In genomic region chr15:10713181-10713625, GRCm38 (mm10) we compare ENCODE assay signal across 8 mouse cellular contexts. TPM values are rescaled to one million over a fixed set of nuclear protein-coding genes. Genes with fewer than 3 reads are reported as not detected.
DNase-seq lines count a peak whose midpoint lies in the region; ATAC-seq lines count a peak whose summit lies in the region.

No protein-coding gene starts in this region.

- ATAC-seq in neural tube, embryonic 11.5 days (ENCODE audit: insufficient read depth, low FRiP score, low TSS enrichment), result 0 out of 2 replicates have a peak, but pooled peaks have one; percentile 11
- ATAC-seq in forebrain, embryonic 16.5 days, result peak; percentile 9; the same call in 1 of the 2 replicates
- no peak for ATAC-seq in limb, embryonic 13.5 days (ENCODE audit: low FRiP score, low read depth)
- ATAC-seq in stomach, embryonic 16.5 days (ENCODE audit: insufficient read depth, low FRiP score), result no peak
- no peak for ATAC-seq in frontal cortex, adult (ENCODE audit: low TSS enrichment)

- 5% methylated on average over 13 of the region's 13 CpGs for WGBS in neural tube, embryonic 11.5 days
- 3% methylated on average over 13 of the region's 13 CpGs for WGBS in forebrain, embryonic 16.5 days
- WGBS in limb, embryonic 13.5 days, result 6% methylated on average over 13 of the region's 13 CpGs
- WGBS in stomach, embryonic 16.5 days, result 18% methylated on average over 13 of the region's 13 CpGs

- peak overlapping the region; percentile 91 for H3K9ac ChIP-seq in neural tube, embryonic 11.5 days (ENCODE audit: low read length)
- peak overlapping the region; percentile 83 for H3K9ac ChIP-seq in forebrain, embryonic 16.5 days (replicated peaks; ENCODE audit: low read depth, low read length)
- peak overlapping the region; percentile 98 for H3K9ac ChIP-seq in limb, embryonic 13.5 days
- H3K9ac ChIP-seq in stomach, embryonic 16.5 days (ENCODE audit: low read length), result peak overlapping the region; percentile 88

- H3K27me3 ChIP-seq in neural tube, embryonic 11.5 days (ENCODE audit: control insufficient read depth, insufficient read depth, low read length), result no peaks in the 10 kb centered on the region
- H3K27me3 ChIP-seq in forebrain, embryonic 16.5 days (replicated peaks; ENCODE audit: control insufficient read depth, insufficient read depth, low read length), result no peaks in the 10 kb centered on the region
- no peaks in the 10 kb centered on the region for H3K27me3 ChIP-seq in limb, embryonic 13.5 days
- H3K27me3 ChIP-seq in stomach, embryonic 16.5 days (ENCODE audit: control insufficient read depth, insufficient read depth, low read length), result no peaks in the 10 kb centered on the region

- peak overlapping the region; percentile 82 for H3K4me2 ChIP-seq in neural tube, embryonic 11.5 days (ENCODE audit: low read depth)
- H3K4me2 ChIP-seq in forebrain, embryonic 16.5 days (ENCODE audit: low read length), result peak overlapping the region; percentile 64
- peak overlapping the region; percentile 80 for H3K4me2 ChIP-seq in limb, embryonic 13.5 days (replicated peaks)
- peak overlapping the region; percentile 90 for H3K4me2 ChIP-seq in stomach, embryonic 16.5 days (ENCODE audit: low read depth, low read length)

- 0 out of 2 replicates have a peak, but pooled peaks cover 2% of the 10 kb centered on the region for H3K9me3 ChIP-seq in neural tube, embryonic 11.5 days (ENCODE audit: control insufficient read depth, low read length)
- no peaks in the 10 kb centered on the region for H3K9me3 ChIP-seq in forebrain, embryonic 16.5 days (ENCODE audit: control insufficient read depth, low read length)
- peaks cover 10% of the 10 kb centered on the region for H3K9me3 ChIP-seq in limb, embryonic 13.5 days
- H3K9me3 ChIP-seq in stomach, embryonic 16.5 days (replicated peaks; ENCODE audit: control insufficient read depth, low read length), result no peaks in the 10 kb centered on the region; the same call in 1 of the 2 replicates

- peak overlapping the region; percentile 80 for H3K4me3 ChIP-seq in neural tube, embryonic 11.5 days (ENCODE audit: low read depth, low read length)
- H3K4me3 ChIP-seq in forebrain, embryonic 16.5 days (replicated peaks; ENCODE audit: low read length), result peak overlapping the region; percentile 78
- H3K4me3 ChIP-seq in limb, embryonic 13.5 days, result peak overlapping the region; percentile 88
- H3K4me3 ChIP-seq in stomach, embryonic 16.5 days (replicated peaks; ENCODE audit: low read length), result peak overlapping the region; percentile 83

- peaks cover 18% of the 10 kb centered on the region for H3K4me1 ChIP-seq in neural tube, embryonic 11.5 days (ENCODE audit: control insufficient read depth, insufficient read depth, low read length)
- H3K4me1 ChIP-seq in forebrain, embryonic 16.5 days (replicated peaks; ENCODE audit: control insufficient read depth, insufficient read depth, low read length), result peaks cover 24% of the 10 kb centered on the region
- peaks cover 29% of the 10 kb centered on the region for H3K4me1 ChIP-seq in limb, embryonic 13.5 days
- H3K4me1 ChIP-seq in stomach, embryonic 16.5 days (ENCODE audit: control insufficient read depth, insufficient read depth, low read length), result 0 out of 2 replicates have a peak, but pooled peaks cover 6% of the 10 kb centered on the region

- peaks cover 2% of the 10 kb centered on the region for H3K36me3 ChIP-seq in neural tube, embryonic 11.5 days (ENCODE audit: control insufficient read depth, insufficient read depth, low read length)
- no peaks in the 10 kb centered on the region for H3K36me3 ChIP-seq in forebrain, embryonic 16.5 days (ENCODE audit: control insufficient read depth, insufficient read depth)
- peaks cover 20% of the 10 kb centered on the region for H3K36me3 ChIP-seq in limb, embryonic 13.5 days
- H3K36me3 ChIP-seq in stomach, embryonic 16.5 days (ENCODE audit: control insufficient read depth, insufficient read depth, low read length), result no peaks in the 10 kb centered on the region

- H3K27ac ChIP-seq in neural tube, embryonic 11.5 days (ENCODE audit: low read depth, low read length), result no peak overlapping the region
- peak overlapping the region; percentile 69 for H3K27ac ChIP-seq in forebrain, embryonic 16.5 days (ENCODE audit: low read length)
- peak overlapping the region; percentile 90; the same call in 1 of the 2 replicates for H3K27ac ChIP-seq in limb, embryonic 13.5 days
- no peak overlapping the region; the same call in 1 of the 2 replicates for H3K27ac ChIP-seq in stomach, embryonic 16.5 days (ENCODE audit: low read length)

- peak; percentile 31 for DNase-seq in neural tube, embryonic 11.5 days (ENCODE audit: low spot score)
- no peak for DNase-seq in neural tube, embryonic 10.5 days (ENCODE audit: extremely low spot score, low spot score)
- no peak for DNase-seq in urinary bladder, adult 18-20 months (ENCODE audit: low spot score in 2 of 2)
- DNase-seq in ovary, postnatal 10 days (ENCODE audit: low spot score), result no peak

RNA-seq across cellular contexts. Expression of gene Rai14, which starts 1.2 kb away (rescaled TPM):
- polyA plus RNA-seq in neural tube, embryonic 11.5 days (2014; fragmentation: Nextera tagmentation; extraction: Ambion mirVana), result 84.2 and 87.0 TPM in 2 replicates
- 33.3 and 40.0 TPM in 2 replicates for polyA plus RNA-seq in forebrain, embryonic 16.5 days (2015; fragmentation: Nextera tagmentation; extraction: Ambion mirVana)
- 61.5 and 63.7 TPM in 2 replicates for polyA plus RNA-seq in limb, embryonic 13.5 days (2015; fragmentation: Nextera tagmentation; extraction: Ambion mirVana)
- 21.3 and 21.6 TPM in 2 replicates for polyA plus RNA-seq in stomach, embryonic 16.5 days (2015; fragmentation: Nextera tagmentation; extraction: Ambion mirVana)

Comparison
In these comparisons a context has a peak if more than half of its experiments do, and no peak if none do; other contexts are left out.
1. ATAC-seq: peak in neural tube, embryonic 11.5 days (single experiment) and forebrain, embryonic 16.5 days (single experiment); none in limb, embryonic 13.5 days (single experiment), stomach, embryonic 16.5 days (single experiment) and frontal cortex, adult (single experiment).
2. H3K27ac ChIP-seq: peak in forebrain, embryonic 16.5 days (single experiment) and limb, embryonic 13.5 days (single experiment); none in neural tube, embryonic 11.5 days (single experiment) and stomach, embryonic 16.5 days (single experiment).
3. Peak in every context shown above with its lines, with median percentiles within 50 percentile points of each other: H3K4me2 ChIP-seq, H3K4me3 ChIP-seq and H3K9ac ChIP-seq.